Mouse (Mus musculus) ES-E14 (cell line): ENCODE data around the gene Chsy1.

Experiments
- CHD2 ChIP-seq: IDR thresholded peaks from 2 replicates; pipeline ENCODE4 v1.6.1; 2014; ENCODE audit warnings: mild to moderate bottlenecking, low read depth, low read length, inconsistent platforms
- HCFC1 ChIP-seq: IDR thresholded peaks from 2 replicates; pipeline ENCODE4 v1.6.1; 2012; ENCODE audit warnings: low read length, inconsistent platforms, borderline replicate concordance; ENCODE audit not compliant: insufficient read depth
- MAFK ChIP-seq: IDR thresholded peaks from 2 replicates; pipeline ENCODE4 v1.6.1; 2014; ENCODE audit warnings: mild to moderate bottlenecking, low read depth, low read length, inconsistent platforms; ENCODE audit not compliant: insufficient read depth
- ZC3H11A ChIP-seq: IDR thresholded peaks from 2 replicates; pipeline ENCODE4 v1.6.1; 2012; ENCODE audit warnings: low read depth, mild to moderate bottlenecking, inconsistent platforms, low read length, borderline replicate concordance

GRCm38 (mm10) chr7:66168877-66169276, 59.6 kb downstream of the Chsy1 start:
- TF ChIP-seq MAFK (no peak), HCFC1 (no peak), ZC3H11A (no peak), CHD2 (no peak)
